Mouse (Mus musculus): Measurements from ENCODE around the gene Ccr9.

GRCm38 (mm10) chr9:123796174-123796573, 117.9 kb downstream of the Ccr9 start:
- TF ChIP-seq CTCF (IDR thresholded peaks at IDR 0.05; ENCODE audit: extremely low read depth, insufficient read length, insufficient replicate concordance, low read depth, low read length), result no peak
- no peak for TF ChIP-seq POLR2A (IDR thresholded peaks at IDR 0.05; ENCODE audit: low read depth, low read length)
